Mouse (Mus musculus) activated CD4-positive, CD25-positive, alpha-beta regulatory T cell, adult 4 months (primary cell): ENCODE data around the gene Zfp715. TPM values are rescaled to one million over a fixed set of nuclear protein-coding genes. Genes with fewer than 3 reads are reported as not detected.
"Not testable (repeated sequence)": the region's sequence is repeated elsewhere in the genome, so short reads cannot be mapped to it uniquely, and the experiment has no call there.

Experiments
- ATAC-seq: one replicate; pipeline ENCODE4 v1.8.0; 2017
- polyA plus RNA-seq, 2 experiments: library from polyadenylated mRNA; unstranded; fragments of 100-300 nt; shearing (Covaris generic); gene quantifications; one replicate each; pipeline ENCODE4 v1.2.1; 2017

The Zfp715 gene
- polyA plus RNA-seq, 2 experiments from 2014 or later = 15.5 to 15.8 TPM

DNA sequence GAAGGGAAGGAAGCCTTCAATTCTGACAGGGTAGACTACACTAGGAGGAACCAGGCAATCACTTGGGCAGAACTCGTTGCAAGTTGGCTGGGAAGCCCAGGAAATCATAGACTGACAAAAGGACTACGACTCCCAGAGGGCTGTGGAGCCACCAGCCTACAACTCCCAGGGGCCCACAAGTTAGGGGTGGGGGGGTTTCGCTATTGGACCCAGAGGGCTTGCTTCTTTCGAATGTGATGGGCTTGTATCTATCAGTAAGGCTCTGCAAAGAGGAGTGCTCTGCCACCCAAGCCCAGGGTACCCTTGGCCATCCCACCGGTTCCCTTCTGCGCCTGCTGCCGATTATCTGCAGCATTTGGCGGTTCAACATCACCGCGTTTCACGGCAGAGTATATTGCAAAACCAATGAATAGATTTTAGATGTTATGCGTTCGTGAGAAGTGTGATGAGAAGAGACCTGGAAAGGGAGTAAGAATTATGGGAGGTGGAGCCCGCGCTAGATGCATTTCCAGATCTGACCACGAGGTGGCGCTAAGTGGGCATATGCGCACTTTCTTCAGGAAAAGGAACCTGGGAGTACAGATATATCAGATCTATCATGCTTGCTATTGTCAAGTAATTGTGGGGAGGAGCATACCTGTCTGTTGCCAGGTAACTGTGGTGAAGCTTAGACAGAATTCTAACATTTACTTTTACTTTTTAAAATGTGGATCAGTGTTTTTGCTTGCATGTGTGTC, 30.1 kb downstream of the Zfp715 start:
- ATAC-seq = no peak

DNA sequence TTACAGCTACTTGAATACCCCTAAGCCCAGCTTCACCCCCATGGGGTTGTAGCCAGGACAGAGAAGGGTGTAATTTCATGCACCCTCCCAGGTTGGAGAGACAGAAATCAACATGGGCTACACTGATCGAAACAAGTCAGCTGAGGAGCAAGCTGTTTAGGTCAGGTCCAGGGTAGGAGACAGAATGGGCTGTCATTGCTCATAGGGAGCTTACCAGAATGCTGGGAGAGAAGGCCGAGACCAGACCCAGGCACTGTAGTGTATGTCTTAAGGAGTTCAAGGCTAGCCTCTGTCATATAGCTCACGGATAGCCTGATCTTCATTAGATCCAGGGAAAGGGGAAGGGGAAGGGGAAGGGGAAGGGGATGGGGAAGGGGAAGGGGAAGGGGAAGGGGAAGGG, 30.6 kb downstream of the Zfp715 start:
- ATAC-seq = no peak

DNA sequence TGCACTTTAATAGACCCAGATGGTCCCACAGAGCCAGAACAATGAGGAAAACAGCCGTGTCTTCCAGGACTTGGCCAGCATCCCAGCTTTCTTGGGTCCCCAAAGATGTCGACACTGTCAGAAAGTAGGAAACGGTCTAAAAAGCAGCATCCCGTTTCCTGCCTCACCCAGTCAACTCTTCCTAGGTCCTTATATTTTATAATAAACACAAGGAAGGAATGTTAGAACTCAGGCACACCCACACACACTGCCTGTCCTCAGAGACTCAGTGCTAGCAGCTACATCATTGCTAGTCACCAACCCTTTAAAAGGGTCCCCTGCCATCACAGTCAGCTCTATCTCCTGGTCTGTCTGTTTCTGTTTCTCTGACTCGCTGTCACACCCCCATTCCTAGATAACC, 35.7 kb downstream of the Zfp715 start:
- no peak for ATAC-seq

DNA sequence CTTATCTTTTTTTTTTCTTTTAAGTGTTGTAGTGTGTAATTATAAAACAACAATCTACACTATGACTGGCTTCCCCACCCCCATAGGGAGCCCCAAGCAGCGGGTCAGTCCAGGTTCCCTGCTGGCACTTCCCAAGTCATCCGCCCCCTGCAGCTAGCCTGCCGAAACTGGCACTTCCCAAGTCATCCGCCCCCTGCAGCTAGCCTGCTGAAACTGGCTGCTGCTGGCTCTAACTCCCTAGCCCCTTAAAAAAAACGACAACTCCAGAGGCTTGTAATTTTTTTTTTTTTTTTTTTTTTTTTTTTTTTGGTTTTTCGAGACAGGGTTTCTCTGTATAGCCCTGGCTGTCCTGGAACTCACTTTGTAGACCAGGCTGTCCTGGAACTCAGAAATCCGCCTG, 36.9 kb downstream of the Zfp715 start:
- ATAC-seq = not testable (repeated sequence)

DNA sequence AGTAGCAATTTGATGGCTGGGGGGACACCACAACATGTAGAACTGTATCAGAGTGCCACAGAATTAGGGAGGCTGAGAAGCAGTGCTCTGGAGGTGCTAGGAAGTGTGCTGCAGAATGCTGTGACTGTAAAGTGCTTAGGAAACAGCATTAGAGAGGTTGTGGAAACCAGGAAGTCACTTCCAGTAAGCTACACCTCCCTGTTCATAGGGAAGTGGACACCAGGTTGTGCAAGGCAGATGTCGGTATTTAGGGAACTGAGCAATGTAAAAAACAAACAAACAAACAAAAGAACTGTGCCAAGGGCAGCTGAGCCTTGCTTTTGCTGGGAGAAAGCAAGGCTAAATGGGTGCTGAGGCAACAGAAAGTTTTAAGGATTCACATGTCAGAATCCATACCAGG, 39.6 kb downstream of the Zfp715 start:
- no peak for ATAC-seq

DNA sequence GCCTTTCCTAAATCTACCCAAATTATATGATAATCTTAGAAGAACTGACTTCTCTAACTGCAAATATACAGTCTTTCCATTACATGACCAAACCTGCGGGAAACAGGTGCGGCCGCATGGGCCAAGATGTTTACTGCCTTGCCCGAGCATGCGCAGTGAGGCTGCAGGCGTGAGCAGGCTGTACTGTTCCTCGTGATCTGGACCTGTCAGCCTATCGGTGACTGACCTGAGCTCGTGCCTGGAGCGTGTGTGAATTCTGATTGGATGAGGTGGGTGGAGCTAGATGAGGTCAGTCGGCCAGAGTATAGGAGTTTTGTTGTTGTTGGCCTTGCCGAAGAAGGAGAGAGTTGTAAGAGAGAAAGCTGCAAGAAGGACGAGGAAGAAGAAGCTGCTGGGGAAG, 45.7 kb downstream of the Zfp715 start:
- not testable (repeated sequence) for ATAC-seq

DNA sequence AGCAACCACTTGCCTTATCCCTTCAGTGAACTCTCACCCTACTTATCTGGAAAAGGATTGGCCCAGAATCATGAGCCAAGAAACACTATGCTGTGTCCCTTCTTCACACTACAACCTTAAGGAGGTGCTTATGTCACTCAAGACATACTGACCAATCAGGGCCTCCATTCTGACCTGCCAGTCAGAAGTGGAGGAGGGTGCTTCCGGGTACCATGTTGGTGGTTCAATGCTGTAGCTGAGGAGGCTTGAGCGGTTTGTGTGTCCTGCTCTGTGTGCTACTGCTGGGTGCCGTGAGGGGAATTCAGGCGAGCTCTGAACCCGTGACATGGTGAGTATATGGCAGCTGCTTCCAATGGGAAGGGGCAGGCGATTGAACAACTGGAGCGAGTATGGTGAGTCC, 59.6 kb downstream of the Zfp715 start:
- ATAC-seq = no peak

DNA sequence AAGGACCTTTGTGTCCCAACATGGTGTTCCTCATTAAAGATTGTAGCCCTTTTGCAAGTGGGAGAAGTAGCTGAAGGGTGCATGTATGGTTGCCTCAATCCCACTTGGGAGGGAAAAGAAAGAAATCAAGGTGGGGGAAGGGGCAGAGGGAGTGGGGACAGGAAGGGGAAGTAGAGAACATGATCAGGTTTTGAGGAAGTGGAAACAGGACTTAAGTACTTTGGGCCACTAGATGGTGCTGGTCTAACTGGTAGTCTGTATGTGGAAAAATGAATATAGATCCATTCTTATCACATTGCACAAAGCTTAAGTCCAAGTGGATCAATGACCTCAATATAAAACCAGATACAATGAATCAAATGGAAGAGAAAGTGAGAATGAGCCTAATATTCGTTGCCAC, 62.4 kb downstream of the Zfp715 start:
- ATAC-seq = not testable (repeated sequence)

Other genes starting within 250 kb of the Zfp715 start
- gene Zfp936, start 199.1 kb downstream of the Zfp715 start, polyA plus RNA-seq = 1 to 10 TPM in 1 of 2 experiments, not detected in 1; 1.9 TPM
- gene Siglecf, start 38.0 kb upstream of the Zfp715 start, polyA plus RNA-seq = not detected
- 1 to 10 TPM in 1 of 2 experiments, not detected in 1; 2.4 TPM for gene Siglecg, start 94.9 kb upstream of the Zfp715 start, polyA plus RNA-seq
- gene Lim2, start 114.4 kb upstream of the Zfp715 start, polyA plus RNA-seq = not detected
- 100 to 1,000 TPM; 381 to 402 TPM for gene Nkg7, start 123.8 kb upstream of the Zfp715 start, polyA plus RNA-seq
- gene Cldnd2, start 127.5 kb upstream of the Zfp715 start, polyA plus RNA-seq = 1 to 10 TPM in 1 of 2 experiments, not detected in 1; 1.4 TPM
- 100 to 1,000 TPM; 235 to 271 TPM for gene Etfb, start 130.8 kb upstream of the Zfp715 start, polyA plus RNA-seq
- not detected for gene Gm45233, start 130.8 kb upstream of the Zfp715 start, polyA plus RNA-seq
- 1 to 10 TPM; 1.2 to 4.3 TPM for gene Vsig10l, start 149.9 kb upstream of the Zfp715 start, polyA plus RNA-seq
- not detected for gene Iglon5, start 176.8 kb upstream of the Zfp715 start, polyA plus RNA-seq
- gene 4931406B18Rik, start 192.6 kb upstream of the Zfp715 start, polyA plus RNA-seq = not detected
- not detected for gene Cd33, start 231.1 kb upstream of the Zfp715 start, polyA plus RNA-seq
- 1 to 10 TPM; 3.2 to 3.4 TPM for gene Zfp658, start 249.0 kb upstream of the Zfp715 start, polyA plus RNA-seq